Mouse (Mus musculus) forebrain, embryonic 16.5 days (tissue): ENCODE measurements around the gene Lclat1. TPM values are rescaled to one million over a fixed set of nuclear protein-coding genes. Genes with fewer than 3 reads are reported as not detected.

Experiments used
- ATAC-seq: fragments of 200-750 bp; cut with Nextera tagmentation; 2 replicates; pipeline ENCODE4 v1.8.0; 2017; ENCODE audit warnings: mild to moderate bottlenecking, moderate library complexity
- H3K27ac ChIP-seq: fragments of 300-500 bp; sonication (generic); 2 replicates; pipeline ENCODE4 v1.5.1; 2014; ENCODE audit warnings: low read length, control low read depth
- H3K27me3 ChIP-seq: fragments of 300-500 bp; sonication (generic); replicated peaks from 2 replicates; pipeline ENCODE4 v1.6.1; 2014; ENCODE audit warnings: low read length; ENCODE audit not compliant: control insufficient read depth, insufficient read depth
- H3K36me3 ChIP-seq: fragments of 300-500 bp; sonication (generic); 2 replicates; pipeline ENCODE4 v1.6.1; 2014; ENCODE audit not compliant: control insufficient read depth, insufficient read depth
- H3K4me1 ChIP-seq: fragments of 300-500 bp; sonication (generic); replicated peaks from 2 replicates; pipeline ENCODE4 v1.6.1; 2014; ENCODE audit warnings: low read length; ENCODE audit not compliant: control insufficient read depth, insufficient read depth
- H3K4me2 ChIP-seq: fragments of 300-500 bp; sonication (generic); 2 replicates; pipeline ENCODE4 v1.6.1; 2014; ENCODE audit warnings: mild to moderate bottlenecking, low read length, control low read depth
- H3K4me3 ChIP-seq: fragments of 300-500 bp; sonication (generic); replicated peaks from 2 replicates; pipeline ENCODE4 v1.5.1; 2014; ENCODE audit warnings: mild to moderate bottlenecking, low read length, control low read depth
- H3K9ac ChIP-seq: fragments of 300-500 bp; sonication (generic); replicated peaks from 2 replicates; pipeline ENCODE4 v1.6.1; 2014; ENCODE audit warnings: low read depth, low read length, control low read depth
- H3K9me3 ChIP-seq: fragments of 300-500 bp; sonication (generic); 2 replicates; pipeline ENCODE4 v1.6.1; 2016; ENCODE audit warnings: low read length; ENCODE audit not compliant: control insufficient read depth
- WGBS: fragments of 180-500 bp; shearing (Covaris S2); extraction: QIAGEN DNeasy Blood & Tissue Kit; methylation state at CpG from one replicate; pipeline ENCODE4 v1.1.7; 2014; 5-methylcytosine and 5-hydroxymethylcytosine counted together
- polyA plus RNA-seq: library from polyadenylated mRNA; unstranded; fragments of >200 nt; fragmentation: Nextera tagmentation; extraction: Ambion mirVana; gene quantifications from 2 replicates; pipeline ENCODE4 v1.2.1, GENCODE M21; 2015

Gene Lclat1
- polyA plus RNA-seq, 1 experiment from 2014 or later: 9.8 TPM

GRCm38 (mm10) chr17:73232593-73232992 is 124.8 kb downstream of the Lclat1 start:
- Histone ChIP-seq H3K9ac (no peak overlapping the region), H3K4me3 (no peak overlapping the region), H3K4me1 (peaks cover 3% of the 10 kb centered on the region), H3K9me3 (no peaks in the 10 kb centered on the region), H3K4me2 (no peak overlapping the region), H3K36me3 (no peaks in the 10 kb centered on the region), H3K27me3 (no peaks in the 10 kb centered on the region), H3K27ac (no peak overlapping the region)
- no peak for ATAC-seq
- WGBS: 95% methylated on average over 2 of the region's 2 CpGs

- H3K27ac ChIP-seq: no peak overlapping the region
- H3K9me3 ChIP-seq: no peaks in the 10 kb centered on the region
- 95% methylated on average over 1 of the region's 1 CpGs for WGBS
- peaks cover 3% of the 10 kb centered on the region for H3K4me1 ChIP-seq
- H3K9ac ChIP-seq: no peak overlapping the region
- no peaks in the 10 kb centered on the region for H3K36me3 ChIP-seq
- H3K27me3 ChIP-seq: no peaks in the 10 kb centered on the region
- H3K4me3 ChIP-seq: no peak overlapping the region
- H3K4me2 ChIP-seq: no peak overlapping the region
- ATAC-seq: no peak
Observed at GRCm38 (mm10) chr17:73233975-73234374, 126.2 kb downstream of the Lclat1 start.

- H3K27me3 ChIP-seq: no peaks in the 10 kb centered on the region
- no peak overlapping the region for H3K27ac ChIP-seq
- WGBS: 69% methylated on average over 3 of the region's 3 CpGs
- H3K9me3 ChIP-seq: no peaks in the 10 kb centered on the region
- H3K4me3 ChIP-seq: no peak overlapping the region
- no peaks in the 10 kb centered on the region for H3K36me3 ChIP-seq
- ATAC-seq: peak; percentile 47; the same call in 1 of the 2 replicates
- peaks cover 3% of the 10 kb centered on the region for H3K4me1 ChIP-seq
- H3K9ac ChIP-seq: no peak overlapping the region
- no peak overlapping the region for H3K4me2 ChIP-seq
Observed at GRCm38 (mm10) chr17:73237178-73237853, 129.5 kb downstream of the Lclat1 start.

GRCm38 (mm10) chr17:73238501-73238900 is 130.7 kb downstream of the Lclat1 start:
- H3K4me1 ChIP-seq: peaks cover 3% of the 10 kb centered on the region
- H3K27me3 ChIP-seq: no peaks in the 10 kb centered on the region
- no peaks in the 10 kb centered on the region for H3K36me3 ChIP-seq
- no peak overlapping the region for H3K4me3 ChIP-seq
- no peak overlapping the region for H3K9ac ChIP-seq
- 79% methylated on average over 5 of the region's 5 CpGs for WGBS
- H3K9me3 ChIP-seq: no peaks in the 10 kb centered on the region
- H3K27ac ChIP-seq: no peak overlapping the region
- H3K4me2 ChIP-seq: no peak overlapping the region
- no peak for ATAC-seq

- WGBS: 70% methylated on average over 5 of the region's 5 CpGs
- Histone ChIP-seq H3K27ac (no peak overlapping the region), H3K27me3 (no peaks in the 10 kb centered on the region), H3K9me3 (no peaks in the 10 kb centered on the region), H3K4me2 (no peak overlapping the region), H3K36me3 (no peaks in the 10 kb centered on the region), H3K9ac (no peak overlapping the region), H3K4me3 (no peak overlapping the region), H3K4me1 (peaks cover 3% of the 10 kb centered on the region)
- no peak for ATAC-seq
Observed at GRCm38 (mm10) chr17:73241085-73241848, 133.5 kb downstream of the Lclat1 start.

GRCm38 (mm10) chr17:73243676-73244075 is 135.9 kb downstream of the Lclat1 start:
- Histone ChIP-seq H3K9me3 (no peaks in the 10 kb centered on the region), H3K27ac (no peak overlapping the region), H3K36me3 (no peaks in the 10 kb centered on the region), H3K4me1 (no peaks in the 10 kb centered on the region), H3K9ac (no peak overlapping the region), H3K4me2 (no peak overlapping the region), H3K27me3 (no peaks in the 10 kb centered on the region), H3K4me3 (no peak overlapping the region)
- no peak for ATAC-seq
- WGBS: 96% methylated on average over 6 of the region's 6 CpGs

- Histone ChIP-seq H3K4me2 (no peak overlapping the region), H3K27ac (no peak overlapping the region), H3K9me3 (no peaks in the 10 kb centered on the region), H3K36me3 (no peaks in the 10 kb centered on the region), H3K27me3 (no peaks in the 10 kb centered on the region), H3K4me1 (no peaks in the 10 kb centered on the region), H3K9ac (no peak overlapping the region), H3K4me3 (no peak overlapping the region)
- no peak for ATAC-seq
- 96% methylated on average over 3 of the region's 3 CpGs for WGBS
Observed at GRCm38 (mm10) chr17:73244596-73244995, 136.8 kb downstream of the Lclat1 start.

- Histone ChIP-seq H3K9ac (no peak overlapping the region), H3K27ac (no peak overlapping the region), H3K36me3 (no peaks in the 10 kb centered on the region), H3K4me2 (no peak overlapping the region), H3K4me3 (no peak overlapping the region), H3K27me3 (no peaks in the 10 kb centered on the region), H3K4me1 (no peaks in the 10 kb centered on the region), H3K9me3 (no peaks in the 10 kb centered on the region)
- no peak for ATAC-seq
- WGBS: 80% methylated on average over 13 of the region's 13 CpGs
Observed at GRCm38 (mm10) chr17:73245089-73245684, 137.4 kb downstream of the Lclat1 start.

GRCm38 (mm10) chr17:73246036-73246435 is 138.3 kb downstream of the Lclat1 start:
- 92% methylated on average over 3 of the region's 3 CpGs for WGBS

More at GRCm38 (mm10) chr17:73246036-73246435, 138.3 kb downstream of the Lclat1 start:
- no peaks in the 10 kb centered on the region for H3K9me3 ChIP-seq
- H3K4me3 ChIP-seq: no peak overlapping the region
- no peaks in the 10 kb centered on the region for H3K36me3 ChIP-seq
- no peak overlapping the region for H3K4me2 ChIP-seq
- no peaks in the 10 kb centered on the region for H3K27me3 ChIP-seq
- no peak for ATAC-seq
- no peaks in the 10 kb centered on the region for H3K4me1 ChIP-seq
- H3K9ac ChIP-seq: no peak overlapping the region
- H3K27ac ChIP-seq: no peak overlapping the region
